Mouse (Mus musculus): ENCODE results near the gene Kcnk7. TPM values are rescaled to one million over a fixed set of nuclear protein-coding genes. Genes with fewer than 3 reads are reported as not detected.

Kcnk7 gene
- total and polyA plus RNA-seq, 2 experiments from 2014 or later: 0.17 TPM; not detected in 1

DNA sequence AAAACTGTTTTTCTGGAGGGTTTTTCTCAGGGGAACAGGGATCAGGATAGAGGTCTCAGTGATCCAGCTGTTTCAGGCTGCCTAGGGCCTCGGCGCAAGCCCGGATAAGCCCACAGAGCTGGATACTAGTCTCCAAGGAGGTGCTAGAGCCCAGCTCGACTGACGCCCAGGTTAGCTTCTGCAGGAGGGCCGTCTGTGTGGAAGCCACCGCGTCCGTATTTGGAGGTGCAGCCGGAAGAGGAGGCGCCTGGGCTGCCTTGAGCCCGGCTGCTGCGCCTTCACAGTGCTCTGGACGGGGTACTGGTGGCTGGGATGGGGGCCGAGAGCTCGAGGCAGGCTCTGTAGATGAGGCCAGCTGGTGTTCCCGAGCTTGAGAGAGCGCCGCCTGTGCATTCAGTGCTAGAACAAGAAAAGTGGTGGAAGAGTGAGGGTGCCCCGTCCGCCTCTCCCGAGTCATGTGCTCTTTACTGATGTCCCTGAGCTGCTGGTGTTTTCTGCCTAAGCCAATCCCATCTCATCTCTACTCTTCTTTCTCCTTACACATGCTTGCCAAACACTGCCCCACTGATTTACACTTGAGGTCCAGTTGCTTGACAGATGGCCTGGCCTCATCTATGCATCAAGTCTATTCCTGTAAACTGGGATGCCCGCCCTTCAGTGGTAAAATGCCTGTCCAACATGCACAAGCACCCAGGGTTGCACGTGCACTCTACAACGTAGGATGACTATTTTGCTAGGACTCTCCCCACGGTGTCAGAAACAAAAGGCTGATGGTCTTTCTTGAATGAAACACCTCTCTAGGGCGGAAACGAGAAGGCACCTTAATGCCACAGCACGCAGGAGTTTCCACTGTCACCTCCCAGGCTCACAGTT, 26.4 kb downstream of the Kcnk7 start:
- ATAC-seq (no peak), DNase-seq (no peak)
- H3K36me3 ChIP-seq (ENCODE audit: insufficient read depth): no peaks in the 10 kb centered on the region
- peak overlapping the region; percentile 99 for H3K4me2 ChIP-seq (ENCODE audit: low read depth)
- peak overlapping the region; percentile 65 for H3K4me3 ChIP-seq (ENCODE audit: low read depth, low read length)
- H3K9me3 ChIP-seq (ENCODE audit: low read length): no peaks in the 10 kb centered on the region
- no peak for TF ChIP-seq CTCF (IDR thresholded peaks at IDR 0.05; ENCODE audit: low read depth)
- no peaks in the 10 kb centered on the region for H3K27me3 ChIP-seq (ENCODE audit: insufficient read depth, low read length)
- peaks cover 34% of the 10 kb centered on the region for H3K4me1 ChIP-seq (ENCODE audit: insufficient read depth)
- peak overlapping the region; percentile 65 for H3K9ac ChIP-seq
- WGBS: 77% methylated on average over 29 of the region's 29 CpGs
- no peak overlapping the region for H3K27ac ChIP-seq (ENCODE audit: low read depth, low read length)

DNA sequence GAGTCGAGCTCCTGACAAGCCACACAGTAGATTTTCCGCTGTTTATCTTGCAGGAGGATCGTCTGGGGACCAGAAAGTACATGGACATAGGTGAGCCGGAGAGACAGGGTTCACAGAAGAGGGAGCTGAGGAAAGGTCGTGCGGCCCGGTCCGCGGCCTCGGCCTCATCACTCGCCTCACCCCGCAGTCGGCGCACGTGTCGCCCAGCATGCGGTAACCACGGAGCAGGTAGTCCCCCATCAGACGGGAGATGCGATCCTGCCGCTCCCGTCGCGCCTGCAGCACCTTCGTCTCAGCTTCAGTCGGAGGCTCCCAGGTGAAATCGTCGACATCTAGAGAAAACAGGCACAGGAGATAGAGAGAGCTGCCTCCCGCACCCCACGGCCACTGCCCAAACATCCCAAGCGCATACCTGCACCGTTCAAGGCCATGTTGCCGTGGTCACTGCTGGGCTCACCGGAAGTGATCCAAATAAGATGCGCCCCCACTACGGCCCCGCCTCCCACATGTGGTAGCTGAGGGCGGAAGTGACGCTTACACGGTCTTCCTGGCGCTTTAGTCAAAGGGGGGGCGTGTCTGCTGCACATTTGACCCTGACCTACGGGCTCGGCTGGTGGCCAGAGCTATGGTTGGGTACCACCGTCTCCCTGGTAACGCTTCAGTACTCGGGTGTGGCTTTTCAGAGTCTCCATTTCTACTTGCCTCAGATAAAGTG, 27.3 kb downstream of the Kcnk7 start:
- Histone ChIP-seq H3K4me3 (ENCODE audit: low read depth, low read length) (peak overlapping the region; percentile 65), H3K9ac (peak overlapping the region; percentile 65), H3K4me1 (ENCODE audit: insufficient read depth) (peaks cover 28% of the 10 kb centered on the region), H3K9me3 (ENCODE audit: low read length) (no peaks in the 10 kb centered on the region), H3K27me3 (ENCODE audit: insufficient read depth, low read length) (no peaks in the 10 kb centered on the region), H3K36me3 (ENCODE audit: insufficient read depth) (no peaks in the 10 kb centered on the region), H3K27ac (ENCODE audit: low read depth, low read length) (0 out of 2 replicates have a peak overlapping the region, but pooled peaks have one; percentile 36), H3K4me2 (ENCODE audit: low read depth) (peak overlapping the region; percentile 99)
- ATAC-seq: peak; percentile 81
- no peak for TF ChIP-seq CTCF (IDR thresholded peaks at IDR 0.05; ENCODE audit: low read depth)
- peak; percentile 96 for DNase-seq
- 2% methylated on average over 47 of the region's 47 CpGs for WGBS

DNA sequence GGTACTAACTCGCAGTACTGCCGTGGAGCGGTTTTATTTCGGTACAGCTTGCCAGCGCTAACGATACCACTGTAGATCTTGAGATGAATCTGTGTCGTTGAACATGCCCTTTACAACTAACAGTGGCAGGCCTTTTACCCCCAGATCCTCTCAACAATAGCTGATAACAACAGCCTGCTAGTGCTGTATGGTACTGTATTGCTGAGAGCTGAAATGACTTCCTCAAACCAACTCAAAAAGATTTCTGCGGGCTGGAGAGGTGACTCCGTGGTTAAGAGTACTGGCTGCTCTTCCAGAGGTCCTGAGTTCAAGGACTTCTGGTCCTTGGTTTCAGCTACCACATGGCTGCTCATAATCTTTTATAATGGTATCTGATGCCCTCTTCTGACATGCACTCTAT, 30.2 kb downstream of the Kcnk7 start:
- Histone ChIP-seq H3K4me1 (ENCODE audit: insufficient read depth) (peaks cover 14% of the 10 kb centered on the region), H3K27me3 (ENCODE audit: insufficient read depth, low read length) (no peaks in the 10 kb centered on the region), H3K36me3 (ENCODE audit: insufficient read depth) (no peaks in the 10 kb centered on the region), H3K27ac (ENCODE audit: low read depth, low read length) (no peak overlapping the region), H3K9ac (no peak overlapping the region), H3K4me3 (ENCODE audit: low read depth, low read length) (no peak overlapping the region), H3K9me3 (ENCODE audit: low read length) (no peaks in the 10 kb centered on the region), H3K4me2 (ENCODE audit: low read depth) (no peak overlapping the region)
- TF ChIP-seq CTCF (IDR thresholded peaks at IDR 0.05; ENCODE audit: low read depth): no peak
- ATAC-seq (no peak), DNase-seq (no peak)
- WGBS: 77% methylated on average over 9 of the region's 9 CpGs

DNA sequence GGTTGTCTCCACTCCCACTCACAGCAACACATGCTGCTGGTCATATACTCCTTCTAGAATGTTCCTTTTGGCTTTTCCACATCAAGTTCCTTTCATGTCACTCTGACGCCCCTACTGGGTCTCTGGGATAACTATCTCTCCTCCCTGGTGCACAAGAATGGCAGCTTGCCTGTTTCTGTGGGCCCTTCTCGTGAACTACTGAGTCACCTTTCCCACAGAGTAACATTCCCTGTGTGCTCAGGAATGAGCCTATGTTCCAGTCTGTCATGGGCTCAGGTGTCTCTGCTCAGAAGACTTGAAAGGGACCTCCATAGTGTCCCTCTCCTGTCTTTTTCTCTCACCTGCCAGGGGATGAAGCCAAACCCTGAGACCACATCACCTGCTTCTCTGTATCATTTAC, 35.3 kb downstream of the Kcnk7 start:
- TF ChIP-seq CTCF (IDR thresholded peaks at IDR 0.05; ENCODE audit: low read depth): no peak
- no peak for ATAC-seq
- WGBS: 54% methylated on average over 2 of the region's 2 CpGs
- peaks cover 7% of the 10 kb centered on the region; the same call in 1 of the 2 replicates for H3K4me1 ChIP-seq (ENCODE audit: insufficient read depth)
- DNase-seq: no peak
- H3K27me3 ChIP-seq (ENCODE audit: insufficient read depth, low read length): no peaks in the 10 kb centered on the region
- H3K4me2 ChIP-seq (ENCODE audit: low read depth): no peak overlapping the region
- no peaks in the 10 kb centered on the region for H3K9me3 ChIP-seq (ENCODE audit: low read length)
- no peak overlapping the region for H3K4me3 ChIP-seq (ENCODE audit: low read depth, low read length)
- no peak overlapping the region for H3K27ac ChIP-seq (ENCODE audit: low read depth, low read length)
- H3K9ac ChIP-seq: no peak overlapping the region
- H3K36me3 ChIP-seq (ENCODE audit: insufficient read depth): no peaks in the 10 kb centered on the region

DNA sequence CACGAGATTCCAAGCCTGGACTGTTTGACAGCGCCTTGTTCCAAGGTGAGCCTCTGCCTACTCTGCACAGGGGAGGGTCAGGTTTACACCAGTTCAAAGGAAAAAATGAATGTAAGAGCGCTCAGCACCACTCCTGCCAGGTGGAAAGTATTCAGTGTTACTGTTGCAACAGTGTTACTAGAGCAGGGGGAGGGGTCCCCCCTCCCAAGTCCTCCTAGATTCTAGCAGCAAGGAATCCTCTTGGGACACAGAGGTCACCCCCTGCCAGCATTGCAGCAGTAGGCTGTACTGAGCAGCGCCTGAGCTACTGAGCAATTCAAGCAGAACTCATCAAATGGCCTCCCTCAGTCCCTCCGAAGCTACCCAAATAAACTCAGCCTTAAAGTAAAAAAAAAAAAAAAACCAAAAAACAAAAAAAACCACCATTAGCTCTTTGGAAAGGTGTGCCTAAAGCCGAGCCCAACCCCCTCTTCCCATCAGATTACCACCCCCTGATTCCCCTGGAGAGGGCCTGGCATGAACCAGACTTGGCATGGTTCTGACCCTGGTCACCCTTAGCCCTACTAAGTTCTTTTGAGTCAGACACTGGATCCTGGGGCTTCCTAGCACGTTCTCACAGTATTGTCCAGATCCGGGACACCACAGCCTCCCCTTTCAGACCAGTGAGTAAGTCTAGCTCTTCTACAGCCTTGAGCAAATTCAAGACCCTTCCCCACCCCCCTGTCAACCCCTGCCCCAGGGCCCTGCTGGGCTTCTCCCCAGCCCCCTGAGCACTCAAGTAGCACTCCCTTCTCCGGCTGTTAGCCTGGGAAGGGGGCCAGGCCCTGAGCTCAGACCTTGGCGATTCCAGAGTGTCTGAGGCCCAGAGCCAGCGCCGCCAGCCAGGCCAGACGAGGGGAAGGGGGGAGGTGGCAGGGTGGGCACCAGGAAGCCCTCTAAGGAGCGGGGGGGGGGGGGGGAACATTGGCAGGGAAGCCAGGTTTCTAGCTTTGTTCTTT, 36.5 kb downstream of the Kcnk7 start, which contains the start of gene Ltbp3:
Gene Ltbp3 (plus strand): TSS at position 585 of the 998 bp plus-strand sequence.
- peak; percentile 79 for ATAC-seq
- H3K27ac ChIP-seq (ENCODE audit: low read depth, low read length): peak within 1 kb of the TSS; percentile 71
- H3K4me2 ChIP-seq (ENCODE audit: low read depth): peak within 1 kb of the TSS; percentile 97
- 14% methylated on average over 13 of the region's 14 CpGs for WGBS
- no peaks in the 10 kb centered on the region for H3K9me3 ChIP-seq (ENCODE audit: low read length)
- TF ChIP-seq CTCF (IDR thresholded peaks at IDR 0.05; ENCODE audit: low read depth): no peak
- DNase-seq: peak; percentile 79
- peaks cover 9% of the 10 kb centered on the region; the same call in 1 of the 2 replicates for H3K4me1 ChIP-seq (ENCODE audit: insufficient read depth)
- H3K4me3 ChIP-seq (ENCODE audit: low read depth, low read length): peak within 1 kb of the TSS; percentile 56
- H3K36me3 ChIP-seq (ENCODE audit: insufficient read depth): no peaks in the 10 kb centered on the region
- H3K9ac ChIP-seq: peak within 1 kb of the TSS; percentile 61
- H3K27me3 ChIP-seq (ENCODE audit: insufficient read depth, low read length): no peaks in the 10 kb centered on the region

DNA sequence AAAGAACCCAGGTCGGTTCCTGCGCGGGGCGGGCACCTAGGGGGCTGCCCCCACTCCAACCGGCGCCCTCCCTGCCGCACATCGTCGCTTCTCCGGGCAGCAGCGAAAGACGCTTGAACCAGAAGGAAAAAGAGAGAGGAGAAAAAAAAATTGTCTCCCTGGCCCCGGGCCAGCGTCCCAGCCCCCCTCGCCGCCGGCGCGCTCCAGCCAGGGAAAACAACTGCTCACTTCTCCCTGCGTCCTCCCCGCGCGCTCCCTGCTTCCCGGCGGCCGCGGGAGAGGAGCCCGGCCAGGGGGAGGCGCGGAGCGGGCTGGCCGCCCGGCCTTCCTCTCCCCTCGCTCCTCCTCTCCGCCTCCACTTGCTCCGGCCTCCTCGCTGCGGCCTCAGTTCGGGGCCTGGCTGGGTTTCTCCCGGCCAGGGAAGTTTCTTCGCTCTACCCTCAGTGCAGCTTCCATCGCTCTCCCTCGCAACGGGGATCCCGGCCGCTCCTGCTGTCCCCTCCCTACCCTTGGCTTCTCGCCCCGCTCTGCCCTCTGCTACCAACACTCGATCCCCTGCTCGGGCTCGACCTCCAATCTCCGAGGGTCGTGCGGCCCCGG, 37.6 kb downstream of the Kcnk7 start:
- peak; percentile 79 for DNase-seq
- Histone ChIP-seq H3K27ac (ENCODE audit: low read depth, low read length) (peak overlapping the region; percentile 71), H3K27me3 (ENCODE audit: insufficient read depth, low read length) (no peaks in the 10 kb centered on the region), H3K4me1 (ENCODE audit: insufficient read depth) (peaks cover 18% of the 10 kb centered on the region; the same call in 1 of the 2 replicates), H3K4me3 (ENCODE audit: low read depth, low read length) (peak overlapping the region; percentile 56), H3K9ac (peak overlapping the region; percentile 61), H3K36me3 (ENCODE audit: insufficient read depth) (no peaks in the 10 kb centered on the region; the same call in 1 of the 2 replicates), H3K4me2 (ENCODE audit: low read depth) (peak overlapping the region; percentile 97), H3K9me3 (ENCODE audit: low read length) (no peaks in the 10 kb centered on the region)
- no peak for TF ChIP-seq CTCF (IDR thresholded peaks at IDR 0.05; ENCODE audit: low read depth)
- WGBS: 3% methylated on average over 50 of the region's 55 CpGs
- peak; percentile 65 for ATAC-seq
